Mouse (Mus musculus) left cerebral cortex, postnatal 4 days (tissue): ENCODE results near the gene Prkn. TPM values are rescaled to one million over a fixed set of nuclear protein-coding genes. Genes with fewer than 3 reads are reported as not detected.
A peak's percentile ranks its signal among the peaks of the same experiment; 100 is the strongest.

Source experiments
- DNase-seq: peaks from one replicate; pipeline ENCODE4 v3.0.0-alpha.2; 2022
- intact Hi-C: fragments of 180-260 bp; cut with DNase I; formaldehyde crosslinking; loops from one replicate; pipeline ENCODE4 v1.15.1; 2025
- total RNA-seq, 2 experiments: library from RNA; stranded (reverse); gene quantifications; 2 replicates each; pipeline ENCODE4 v1.2.3; 2021

The Prkn gene
- total RNA-seq, 2 experiments from 2014 or later, result 12.8 to 16.2 TPM

DNA sequence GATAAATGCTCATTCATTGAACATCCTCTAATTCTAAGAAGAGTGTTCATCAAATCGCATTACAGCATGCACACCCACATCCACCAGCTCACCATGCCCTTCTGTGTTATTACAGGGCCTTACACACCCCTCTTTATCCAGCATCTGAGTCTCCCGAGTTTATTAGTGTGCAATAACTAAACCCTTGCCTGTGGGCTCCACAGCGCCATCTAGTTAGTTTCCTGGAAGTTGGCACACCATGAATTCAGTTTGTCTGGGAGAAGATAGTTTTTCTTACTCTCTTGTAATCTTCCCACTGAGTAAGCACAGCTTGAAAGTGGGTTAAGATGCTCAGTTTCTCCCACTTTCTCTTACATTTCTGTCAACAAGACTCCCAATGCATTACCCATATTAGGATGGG is 781.3 kb downstream of the Prkn start:
- DNase-seq, result no peak
- intact Hi-C loops, result no loop called here

DNA sequence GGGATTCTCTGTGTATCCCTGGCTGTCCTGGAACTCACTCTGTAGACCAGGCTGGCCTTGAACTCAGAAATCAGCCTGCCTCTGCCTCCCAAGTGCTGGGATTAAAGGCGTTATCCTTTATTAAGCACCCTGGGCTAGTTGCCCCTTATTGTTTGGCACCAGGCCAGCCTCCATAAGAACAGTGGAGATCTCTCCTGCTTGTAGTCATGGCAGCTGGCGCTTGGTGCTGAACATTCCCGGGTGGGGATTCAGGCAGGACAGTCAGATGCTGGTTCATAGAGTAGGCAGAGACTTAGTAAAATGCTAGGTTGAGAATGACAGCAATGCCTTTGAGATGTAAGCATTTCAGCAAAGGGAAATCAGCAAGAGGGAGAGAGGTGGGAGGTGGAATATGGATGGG is 786.1 kb downstream of the Prkn start:
- peak; percentile 31 for DNase-seq
- intact Hi-C loops, result no loop called here

DNA sequence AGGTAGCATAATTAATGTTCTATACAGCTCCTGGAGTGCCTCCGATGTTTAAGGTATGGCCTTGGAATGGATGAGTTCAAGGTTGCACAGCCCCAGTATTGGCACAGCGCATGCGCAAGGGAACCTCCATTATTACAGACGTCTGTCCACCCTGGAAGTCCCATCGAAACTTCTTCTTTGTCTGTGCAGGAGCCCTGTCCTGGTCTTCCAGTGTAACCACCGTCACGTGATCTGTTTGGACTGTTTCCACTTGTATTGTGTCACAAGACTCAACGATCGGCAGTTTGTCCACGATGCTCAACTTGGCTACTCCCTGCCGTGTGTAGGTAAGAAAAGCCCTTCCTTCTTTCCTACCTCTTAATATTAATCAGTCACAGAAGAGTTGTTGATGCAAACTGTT is 794.9 kb downstream of the Prkn start:
- intact Hi-C loops, result no loop called here
- no peak for DNase-seq

DNA sequence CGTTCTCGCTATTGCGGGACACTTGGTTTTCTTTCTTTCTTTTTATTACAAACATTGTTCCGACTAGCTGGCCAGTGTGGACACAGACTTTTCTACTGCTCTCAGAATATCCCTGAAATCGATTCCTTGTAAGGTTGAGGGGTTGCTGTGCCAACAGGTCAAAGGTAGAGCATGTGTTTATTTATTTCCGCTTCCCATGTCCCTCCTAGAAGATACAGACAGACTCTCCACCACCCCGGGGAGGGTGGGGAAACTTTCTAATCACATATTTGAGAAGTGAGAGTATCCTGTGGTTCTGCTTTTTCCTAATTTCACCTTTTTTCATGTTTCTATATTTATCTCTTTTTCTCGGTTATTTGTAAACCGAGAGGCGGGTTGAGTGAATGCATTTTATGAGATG is 797.5 kb downstream of the Prkn start:
- intact Hi-C loops, result no loop called here
- DNase-seq, result no peak

DNA sequence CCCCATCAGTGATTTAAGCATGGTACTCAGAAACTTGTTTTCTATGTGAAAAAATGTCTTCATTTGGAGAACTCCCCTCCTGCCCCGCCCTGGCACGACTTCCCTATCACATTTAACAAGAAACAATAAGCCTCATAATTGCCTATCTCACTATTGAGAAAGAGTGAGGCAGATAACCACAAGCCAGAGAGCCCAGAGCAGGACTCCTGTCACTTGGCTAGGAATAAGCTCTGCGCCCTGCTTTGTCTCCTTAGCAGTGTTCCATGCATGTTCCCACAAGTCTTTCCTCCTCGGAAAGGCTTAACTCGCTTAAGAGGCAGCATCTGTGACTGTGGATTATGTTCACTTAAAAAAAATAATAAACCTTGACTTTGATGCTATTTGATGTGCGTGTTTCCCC is 798.3 kb downstream of the Prkn start:
- no peak for DNase-seq
- intact Hi-C loops, result no loop called here

DNA sequence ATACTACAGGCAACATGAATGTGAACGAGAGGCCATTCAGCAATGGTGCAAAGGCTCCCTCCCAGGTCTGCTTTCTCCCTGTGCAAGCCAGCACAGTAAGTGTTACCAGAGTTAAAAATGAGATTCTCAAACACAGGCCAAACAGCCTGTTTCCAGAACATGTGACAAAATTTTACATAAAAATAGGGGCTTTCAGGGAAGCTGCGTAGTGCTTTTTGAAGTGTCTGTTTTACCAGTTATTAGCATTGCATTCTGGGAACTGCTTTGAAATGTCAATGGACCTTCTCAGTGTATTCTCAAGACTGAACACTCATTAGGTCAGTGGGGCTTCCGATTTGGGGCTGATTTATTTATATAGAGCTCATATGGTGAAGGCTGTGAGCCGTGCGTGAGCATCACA is 799.6 kb downstream of the Prkn start:
- DNase-seq, result no peak
- intact Hi-C loops, result no loop called here

DNA sequence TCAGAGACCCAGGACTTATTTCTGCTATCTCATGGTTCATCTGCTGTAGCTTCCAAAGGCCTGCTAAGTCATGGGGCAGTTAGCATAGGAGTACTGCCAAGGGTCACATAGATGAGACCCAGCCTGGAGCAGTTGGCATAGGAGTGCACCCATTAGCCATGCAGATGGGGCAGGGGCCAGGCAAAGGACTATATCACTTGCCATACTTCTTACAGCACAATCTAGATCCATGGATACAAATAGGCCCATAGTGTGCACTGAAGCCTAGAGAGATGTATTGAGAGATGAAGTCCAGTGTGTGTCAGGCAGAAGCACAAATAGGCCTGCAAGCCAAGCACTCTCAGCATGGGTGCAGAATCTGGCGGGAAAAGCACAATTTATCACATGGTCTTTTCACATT is 802.1 kb downstream of the Prkn start:
- intact Hi-C loops, result no loop called here
- peak; percentile 5 for DNase-seq

DNA sequence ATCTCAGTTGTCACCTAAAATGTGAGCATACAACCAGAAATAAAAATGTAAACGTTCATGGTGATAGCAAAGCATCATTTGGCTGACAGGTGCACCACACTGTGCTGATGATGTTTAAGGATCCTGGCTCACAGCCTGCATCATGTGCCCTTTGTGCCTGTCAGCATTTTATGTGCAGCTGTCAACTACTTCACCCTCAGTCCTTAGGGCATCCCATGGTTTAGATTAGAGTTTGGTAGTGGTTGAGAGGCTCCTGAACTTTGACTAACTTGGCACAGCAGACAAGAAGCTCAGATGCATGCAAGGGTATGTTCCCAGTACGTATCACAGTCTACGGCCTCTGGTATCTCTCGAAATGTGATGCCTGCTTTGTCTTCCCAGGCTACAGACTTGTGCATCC is 803.8 kb downstream of the Prkn start:
- intact Hi-C loops, result no loop called here
- DNase-seq, result no peak

DNA sequence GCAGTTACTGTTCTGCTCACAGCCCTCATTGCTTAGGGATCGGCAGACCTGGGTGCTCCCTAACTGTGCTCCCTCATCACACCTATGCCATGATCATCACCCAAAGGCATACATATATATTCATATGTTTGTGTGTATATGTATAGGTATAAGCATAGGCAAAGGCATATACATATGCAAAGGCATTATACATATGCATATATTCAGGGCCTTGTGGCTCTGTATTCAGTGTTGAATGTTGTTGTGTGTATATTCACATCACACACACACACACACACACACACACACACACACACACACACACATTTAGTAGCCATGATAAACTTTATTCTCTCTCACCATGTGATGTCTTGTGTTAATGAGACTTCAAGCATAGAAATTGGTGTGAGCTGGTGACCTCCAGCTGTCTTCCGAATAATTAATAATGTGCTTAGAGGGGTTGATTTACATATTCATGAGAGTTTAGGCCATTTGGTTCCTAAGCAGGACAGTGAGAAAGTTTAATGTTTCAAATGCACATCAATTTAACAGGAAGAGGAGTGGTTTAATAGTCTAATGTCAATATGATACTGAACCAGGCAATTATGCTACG is 804.8 kb downstream of the Prkn start:
- DNase-seq, result no peak
- intact Hi-C loops, result no loop called here

DNA sequence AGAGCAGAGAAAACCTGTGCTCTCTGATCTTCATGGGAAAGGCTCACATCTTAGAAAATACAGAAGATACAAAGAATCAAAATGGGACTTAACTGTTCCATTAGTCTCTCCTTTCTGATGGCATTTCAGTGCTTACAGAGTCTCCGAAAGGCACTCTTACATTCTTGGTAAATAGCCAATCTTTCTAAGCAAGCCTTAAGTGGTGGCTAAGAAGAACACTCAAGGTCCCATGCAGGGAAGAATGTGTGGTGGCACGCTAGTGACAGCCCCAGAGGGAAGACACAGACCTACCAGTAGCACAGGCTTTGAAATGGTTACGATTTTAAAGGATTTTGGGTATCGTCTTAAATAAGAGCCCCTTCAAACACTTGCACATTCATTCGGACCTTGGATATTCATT is 816.2 kb downstream of the Prkn start:
- no peak for DNase-seq
- intact Hi-C loops, result no loop called here

DNA sequence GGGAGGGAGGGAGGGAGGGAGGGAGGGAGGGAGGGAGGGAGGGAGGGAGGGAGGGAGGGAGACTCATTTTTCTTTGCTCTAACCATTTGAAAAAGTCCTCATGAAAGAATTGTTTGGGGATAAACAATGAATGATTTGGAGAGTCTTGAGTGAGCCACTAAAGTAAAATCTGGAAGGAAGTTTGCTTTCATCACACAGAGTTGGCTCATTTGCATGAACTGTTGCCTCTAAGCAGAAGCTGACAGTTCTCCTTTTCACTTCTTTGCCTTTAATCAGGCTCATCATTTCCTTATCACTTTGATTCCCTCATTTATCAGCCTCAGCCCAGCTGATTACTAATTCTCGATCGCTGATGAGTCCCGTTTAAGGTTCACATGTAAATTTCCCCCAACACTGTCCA is 816.7 kb downstream of the Prkn start:
- intact Hi-C loops, result no loop called here
- no peak for DNase-seq

DNA sequence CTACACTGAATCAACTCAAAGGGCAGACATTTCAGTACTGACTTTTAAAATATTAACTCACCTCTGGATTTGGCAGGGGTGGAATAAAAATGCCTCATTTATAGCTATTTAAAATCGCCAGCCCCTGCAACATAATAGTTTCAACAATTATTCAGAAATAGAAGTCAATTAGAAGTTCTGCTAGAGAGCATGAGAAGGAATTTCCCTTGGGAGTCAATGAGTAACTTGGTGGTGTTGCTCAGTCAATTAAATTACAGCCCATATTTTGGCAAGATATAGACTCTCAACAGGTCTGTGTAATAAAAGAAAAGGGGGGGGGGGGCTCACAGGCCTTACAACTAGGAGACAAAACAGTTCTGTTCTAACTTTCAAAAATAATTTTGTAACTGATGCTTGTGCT is 821.7 kb downstream of the Prkn start:
- intact Hi-C loops, result no loop called here
- no peak for DNase-seq

DNA sequence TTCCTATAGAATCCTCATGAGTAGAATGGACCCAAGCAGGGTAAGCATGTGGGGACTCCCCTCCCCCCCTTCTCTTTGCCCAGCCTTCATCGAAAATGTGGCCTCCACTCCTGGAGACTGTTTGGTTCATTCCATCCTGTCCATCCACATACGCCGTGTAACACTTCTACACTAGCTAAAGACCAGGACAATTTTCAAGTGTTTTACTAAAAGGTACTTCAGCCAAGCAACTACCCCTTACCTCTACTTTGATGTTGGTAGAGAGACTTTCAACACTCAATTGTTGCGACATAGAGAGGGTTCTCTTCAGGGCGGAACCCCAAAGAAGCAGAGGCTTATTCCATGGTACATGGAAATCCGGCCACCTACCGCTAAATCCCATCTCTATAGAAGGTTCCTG is 823.3 kb downstream of the Prkn start:
- intact Hi-C loops, result no loop called here
- DNase-seq, result no peak

DNA sequence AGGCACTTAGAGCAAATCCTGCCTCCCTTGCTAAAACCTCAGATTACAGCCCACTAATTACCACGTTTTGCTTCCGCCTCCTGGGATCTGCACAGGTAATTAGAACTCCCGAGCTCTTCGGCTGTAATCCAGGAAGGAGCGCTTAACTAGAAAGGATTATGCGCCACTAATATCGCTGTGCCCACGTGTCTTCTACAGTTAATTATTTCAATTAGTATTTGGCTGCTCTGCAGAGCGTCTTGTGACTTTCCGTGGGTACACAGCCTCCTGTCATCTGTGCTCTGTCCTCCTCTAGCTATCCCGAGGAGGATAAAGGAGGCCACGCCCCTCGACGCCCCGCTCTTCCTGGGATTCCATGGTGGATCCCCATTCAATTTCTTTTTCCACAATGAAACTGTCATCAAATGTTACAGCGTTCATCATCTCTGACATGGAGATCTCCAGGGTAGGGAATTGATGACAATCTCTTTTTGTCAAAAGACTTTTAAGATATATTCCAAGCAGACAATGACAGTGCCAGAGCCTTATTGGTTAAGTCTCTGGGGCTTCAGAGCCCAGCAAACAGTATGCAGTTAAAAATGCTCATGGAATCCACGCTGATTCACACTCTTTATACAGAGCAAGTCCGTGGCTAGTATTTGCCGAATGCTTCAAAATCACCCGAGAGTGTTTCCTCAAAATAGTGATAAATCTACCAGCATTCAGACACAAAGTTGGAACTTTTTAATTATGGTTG is 824.6 kb downstream of the Prkn start:
- no peak for DNase-seq
- intact Hi-C loops, result no loop called here

DNA sequence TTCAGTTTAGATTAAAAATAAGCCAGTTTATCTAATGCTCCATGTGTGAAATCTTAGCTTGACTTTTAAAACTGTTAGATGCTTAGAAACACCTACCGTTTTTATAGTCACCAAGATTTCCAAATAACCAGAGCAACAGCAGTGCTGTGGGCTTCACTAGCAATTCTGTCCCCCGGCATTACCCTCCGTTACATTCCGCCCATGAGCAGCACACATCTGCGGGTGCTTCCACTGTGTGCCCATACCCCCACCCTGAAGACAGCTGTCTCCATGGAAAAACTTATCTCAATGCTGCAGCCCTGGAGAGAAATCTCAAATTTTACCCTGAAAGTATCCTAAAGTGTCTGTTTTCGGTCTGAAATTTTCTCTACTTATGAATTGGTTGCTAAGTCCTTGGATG is 839.5 kb downstream of the Prkn start:
- intact Hi-C loops, result no loop called here
- DNase-seq, result no peak

DNA sequence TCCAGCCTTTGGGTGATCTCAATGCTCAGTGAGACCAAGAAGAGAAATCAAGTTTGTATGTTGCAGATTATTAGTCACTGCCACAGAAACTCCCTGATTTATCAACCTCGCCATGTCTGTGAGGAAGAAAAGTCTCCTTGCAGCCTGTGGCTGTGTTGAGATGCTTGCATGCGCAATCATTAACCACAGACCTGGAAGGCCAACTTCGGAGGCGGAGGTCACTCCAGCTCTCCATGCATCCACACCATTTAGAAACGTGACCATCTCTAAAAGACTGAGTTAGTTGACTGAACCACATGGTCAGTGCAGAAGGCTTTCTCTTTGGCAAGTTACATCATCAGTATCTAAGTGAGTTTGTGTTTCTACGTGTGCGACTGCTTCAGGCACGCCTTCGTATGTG is 840.3 kb downstream of the Prkn start:
- DNase-seq, result no peak
- intact Hi-C loops, result no loop called here

DNA sequence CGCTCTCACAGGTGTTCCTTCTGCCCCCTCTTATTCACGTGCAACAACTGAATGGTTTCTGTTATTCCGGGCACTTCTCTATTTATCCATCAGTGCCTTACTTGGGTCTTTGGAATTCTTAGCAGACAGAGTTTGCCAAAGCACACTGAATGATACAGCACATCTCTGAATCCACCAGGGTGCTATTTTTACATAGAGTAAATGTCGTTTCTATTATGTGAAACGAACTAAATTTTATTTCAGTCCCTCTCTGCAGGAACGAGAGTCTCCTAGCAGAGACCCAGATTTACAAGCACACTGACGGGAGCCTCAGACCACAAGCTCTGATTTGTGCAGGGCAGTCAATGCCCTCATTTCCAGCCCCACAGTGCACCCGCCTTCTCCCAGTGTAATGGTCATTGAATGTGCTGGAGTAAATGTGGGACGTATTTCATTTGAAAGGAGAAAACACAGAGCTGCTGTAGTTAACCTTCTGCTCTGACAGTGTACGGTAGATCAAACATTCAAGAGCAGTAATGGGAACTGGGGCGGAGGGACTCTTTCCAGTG is 841.7 kb downstream of the Prkn start:
- intact Hi-C loops, result no loop called here
- DNase-seq, result no peak

DNA sequence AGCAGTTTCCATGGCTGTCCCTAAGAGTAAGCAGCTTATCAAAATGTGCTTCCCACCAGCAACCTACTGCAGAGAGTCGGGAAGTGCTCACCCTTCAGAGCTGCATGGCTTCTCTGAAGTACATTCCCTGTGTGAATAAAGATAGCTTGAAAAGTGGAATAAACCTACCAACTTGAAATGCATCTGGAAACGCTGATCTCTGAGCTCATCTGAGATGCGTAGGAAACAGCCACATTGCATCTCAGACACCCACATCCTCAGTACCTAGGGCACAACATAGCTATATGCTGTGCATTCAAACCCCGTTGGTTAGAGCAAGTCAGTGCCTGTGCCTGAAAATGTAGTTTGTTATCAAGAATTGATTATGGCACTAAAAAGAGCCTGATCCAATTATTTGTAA is 864.8 kb downstream of the Prkn start:
- DNase-seq, result no peak
- intact Hi-C loops, result no loop called here

DNA sequence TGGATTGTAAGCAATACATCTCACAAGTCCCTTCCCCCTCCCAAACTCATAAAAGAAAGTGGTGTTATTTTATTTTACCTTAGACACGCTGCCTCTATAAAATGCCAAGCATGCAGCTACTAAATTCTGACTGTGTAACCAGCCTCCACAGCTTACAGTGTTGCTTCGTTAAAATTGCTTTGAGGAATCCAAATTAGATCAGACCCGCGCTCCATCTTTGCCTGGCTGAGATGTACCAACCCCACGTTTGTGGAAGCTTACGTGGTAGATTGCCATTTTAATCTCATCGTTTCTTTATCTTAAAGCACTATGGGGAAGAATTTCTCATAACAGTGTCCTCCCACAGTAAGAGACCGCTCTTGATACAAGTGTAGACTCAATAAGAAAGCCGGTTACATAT is 865.6 kb downstream of the Prkn start:
- DNase-seq, result no peak
- intact Hi-C loops, result no loop called here

DNA sequence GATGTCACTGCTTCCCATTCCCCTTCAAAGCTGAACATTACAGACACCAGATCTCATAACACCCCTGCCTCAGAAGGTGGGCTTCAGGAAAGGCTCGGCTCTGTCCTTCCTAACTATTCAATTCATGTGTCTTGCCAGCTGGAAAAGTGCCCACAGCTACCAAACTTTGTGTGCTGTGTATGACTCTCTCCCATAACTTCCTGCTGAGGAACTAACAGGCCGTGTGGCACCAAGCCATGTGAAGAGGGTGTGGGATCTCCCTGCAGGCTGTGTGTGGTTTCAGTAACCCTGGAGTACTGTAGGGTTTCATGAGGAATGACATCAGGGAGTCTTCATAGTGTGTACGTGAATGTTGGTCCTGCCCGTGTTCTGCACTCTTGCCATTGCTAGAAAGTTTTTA is 871.9 kb downstream of the Prkn start:
- DNase-seq, result peak; percentile 23
- intact Hi-C loops, result no loop called here

DNA sequence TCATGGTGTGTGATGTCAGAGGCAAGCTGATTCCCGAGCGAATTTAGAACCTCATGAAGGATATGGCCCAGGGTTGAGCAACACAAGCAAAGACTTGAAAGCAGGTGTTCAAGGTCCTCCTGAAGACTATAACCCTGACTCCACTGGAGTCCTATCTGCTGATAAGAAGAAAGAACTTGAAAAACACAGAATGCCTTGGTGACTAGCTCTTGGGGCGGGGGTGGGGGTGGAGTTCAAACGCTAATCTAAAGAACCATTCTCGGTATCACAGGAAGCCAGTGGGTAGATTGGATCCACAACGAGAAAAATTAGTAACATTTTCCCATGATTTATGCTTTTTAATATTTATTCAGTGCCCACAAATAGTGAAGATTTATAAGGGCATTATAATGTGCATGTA is 879.6 kb downstream of the Prkn start:
- DNase-seq, result no peak
- intact Hi-C loops, result no loop called here

DNA sequence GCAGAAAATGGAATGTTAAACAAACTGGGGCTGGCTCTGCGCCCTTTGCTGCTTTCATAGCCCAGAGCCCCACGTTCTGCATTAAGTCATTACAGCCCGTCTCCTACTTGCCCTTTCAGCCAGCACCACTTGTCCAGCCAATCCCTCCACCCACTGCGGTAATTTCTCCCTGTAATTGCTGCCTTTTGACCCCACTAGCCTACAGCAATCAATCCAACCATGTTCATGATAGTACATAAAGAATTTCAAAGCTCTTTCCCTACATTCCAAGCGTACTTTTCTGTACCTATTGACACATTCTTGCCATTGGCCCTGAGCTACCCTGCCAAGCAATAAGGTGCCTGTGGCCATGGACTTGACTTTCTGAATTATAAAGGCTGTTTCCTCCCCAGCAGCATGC is 881.7 kb downstream of the Prkn start:
- no peak for DNase-seq
- intact Hi-C loops, result no loop called here

DNA sequence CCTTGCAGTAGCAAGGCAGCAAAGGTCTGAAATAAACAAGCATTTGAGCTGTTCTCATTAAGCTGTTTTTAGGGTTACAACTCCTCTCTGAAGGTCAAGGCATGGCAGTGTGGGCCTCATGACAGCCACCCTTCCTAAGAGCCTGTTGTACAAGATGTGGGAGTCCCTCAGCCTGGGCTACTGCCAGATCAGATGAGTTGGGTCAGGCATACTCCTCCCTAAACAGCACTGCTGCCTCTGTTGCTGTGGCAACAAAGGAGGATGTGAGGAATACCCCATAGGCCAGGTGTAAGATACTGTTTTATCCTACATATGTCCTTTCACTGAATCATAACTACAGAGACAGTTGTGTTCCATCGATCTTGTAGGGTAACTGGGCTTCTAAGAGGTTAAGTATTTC is 882.3 kb downstream of the Prkn start:
- intact Hi-C loops, result no loop called here

More for the DNA sequence above, 882.3 kb downstream of the Prkn start:
- no peak for DNase-seq
